In genomic region chr5:111227850-111228249, GRCm38 (mm10) we compare ENCODE assay signal across 8 mouse cellular contexts.
DNase-seq lines count a peak whose midpoint lies in the region; ATAC-seq and TF ChIP-seq lines count a peak whose summit lies in the region.

No protein-coding gene starts in this region.

- intact Hi-C loops in left cerebral cortex, postnatal 14 days (cut with DNase I) = no loop called here

- no peak overlapping the region for H3K4me3 ChIP-seq in embryonic facial prominence, embryonic 12.5 days
- H3K4me3 ChIP-seq in hindbrain, postnatal 0 days (ENCODE audit: low read length) = no peak overlapping the region
- H3K4me3 ChIP-seq in lung, adult 2 months (replicated peaks; ENCODE audit: extremely low read depth, low read depth, low read length) = no peak overlapping the region

- H3K27me3 ChIP-seq in embryonic facial prominence, embryonic 12.5 days = no peaks in the 10 kb centered on the region
- H3K27me3 ChIP-seq in hindbrain, postnatal 0 days (ENCODE audit: insufficient read depth, low read length) = no peaks in the 10 kb centered on the region

- H3K9ac ChIP-seq in embryonic facial prominence, embryonic 12.5 days = 0 out of 2 replicates have a peak overlapping the region, but pooled peaks have one; percentile 17
- no peak overlapping the region for H3K9ac ChIP-seq in hindbrain, postnatal 0 days (replicated peaks; ENCODE audit: low read length)

- TF ChIP-seq POLR2A in lung, adult 2 months (IDR thresholded peaks at IDR 0.05; ENCODE audit: borderline replicate concordance, extremely low read depth, low read depth, low read length) = peak; percentile 69; the same call in 1 of the 2 replicates

- no peak overlapping the region for H3K4me2 ChIP-seq in embryonic facial prominence, embryonic 12.5 days (replicated peaks)
- no peak overlapping the region for H3K4me2 ChIP-seq in hindbrain, postnatal 0 days (ENCODE audit: low read depth, low read length)

- TF ChIP-seq CTCF in hindbrain, postnatal 0 days (IDR thresholded peaks at IDR 0.05; ENCODE audit: low read depth) = no peak
- TF ChIP-seq CTCF in lung, adult 2 months (IDR thresholded peaks at IDR 0.05; ENCODE audit: insufficient read depth, low read length) = no peak

- peak overlapping the region; percentile 72 for H3K27ac ChIP-seq in embryonic facial prominence, embryonic 12.5 days
- peak overlapping the region; percentile 52; the same call in 1 of the 2 replicates for H3K27ac ChIP-seq in hindbrain, postnatal 0 days

- peak; percentile 68 for DNase-seq in NIH3T3 (ENCODE audit: low read depth)
- no peak for DNase-seq in hindbrain, postnatal 0 days (ENCODE audit: low spot score)
- DNase-seq in lung, adult 2 months = no peak
- no peak for DNase-seq in right cerebral cortex, postnatal 36 days (ENCODE audit: low spot score in 2 of 2)
- DNase-seq in left cerebral cortex, postnatal 14 days (ENCODE audit: low spot score in 2 of 2) = no peak
- DNase-seq in thymus, postnatal 14 days = no peak
- DNase-seq in retina, postnatal 1 day = no peak

- no peak for ATAC-seq in embryonic facial prominence, embryonic 12.5 days (ENCODE audit: insufficient number of reproducible peaks, insufficient read depth, low FRiP score, low TSS enrichment)
- ATAC-seq in hindbrain, postnatal 0 days = no peak

- WGBS in embryonic facial prominence, embryonic 12.5 days = 12% methylated on average over 5 of the region's 5 CpGs
- 54% methylated on average over 5 of the region's 5 CpGs for WGBS in hindbrain, postnatal 0 days
- 27% methylated on average over 5 of the region's 5 CpGs for WGBS in lung, adult 2 months

- peaks cover 44% of the 10 kb centered on the region for H3K4me1 ChIP-seq in embryonic facial prominence, embryonic 12.5 days
- peaks cover 20% of the 10 kb centered on the region for H3K4me1 ChIP-seq in hindbrain, postnatal 0 days (ENCODE audit: insufficient read depth, low read length)
- peaks cover 17% of the 10 kb centered on the region for H3K4me1 ChIP-seq in lung, adult 2 months (ENCODE audit: control insufficient read depth, insufficient read depth, low read length)

- no peaks in the 10 kb centered on the region for H3K9me3 ChIP-seq in embryonic facial prominence, embryonic 12.5 days
- H3K9me3 ChIP-seq in hindbrain, postnatal 0 days (ENCODE audit: low read length) = no peaks in the 10 kb centered on the region

- peaks cover 50% of the 10 kb centered on the region for H3K36me3 ChIP-seq in embryonic facial prominence, embryonic 12.5 days
- peaks cover 28% of the 10 kb centered on the region for H3K36me3 ChIP-seq in hindbrain, postnatal 0 days (ENCODE audit: insufficient read depth, low read length)
